Mouse (Mus musculus) ovary, postnatal 36 days (tissue): ENCODE data around the gene Slc25a3.
A peak's percentile ranks its signal among the peaks of the same experiment; 100 is the strongest.

Experiments used
- DNase-seq: peaks from one replicate; pipeline ENCODE4 v3.0.0; 2022; ENCODE audit warnings: low spot score, mixed read lengths

The Slc25a3 gene

GRCm38 (mm10) chr10:91123828-91124822, at the start of gene Slc25a3:
Slc25a3 (minus strand) TSS chr10:91124059.
- DNase-seq = peak; percentile 97

GRCm38 (mm10) chr10:91172329-91173100, 48.7 kb upstream of the Slc25a3 start:
- no peak for DNase-seq

GRCm38 (mm10) chr10:91171455-91172328, 47.8 kb upstream of the Slc25a3 start:
- peak; percentile 97 for DNase-seq

- DNase-seq = no peak
Measured at GRCm38 (mm10) chr10:91171041-91171440, 47.2 kb upstream of the Slc25a3 start.

GRCm38 (mm10) chr10:91170143-91170941, 46.5 kb upstream of the Slc25a3 start:
- DNase-seq = peak; percentile 84

GRCm38 (mm10) chr10:91169414-91170065, 45.7 kb upstream of the Slc25a3 start:
- no peak for DNase-seq

- DNase-seq = no peak
Measured at GRCm38 (mm10) chr10:91167352-91167751, 43.5 kb upstream of the Slc25a3 start.

GRCm38 (mm10) chr10:91166890-91167289, 43.0 kb upstream of the Slc25a3 start:
- peak; percentile 31 for DNase-seq

GRCm38 (mm10) chr10:91165850-91166249, 42.0 kb upstream of the Slc25a3 start:
- no peak for DNase-seq

- DNase-seq = no peak
Measured at GRCm38 (mm10) chr10:91164491-91164890, 40.6 kb upstream of the Slc25a3 start.

GRCm38 (mm10) chr10:91162511-91163163, 38.8 kb upstream of the Slc25a3 start:
- no peak for DNase-seq

GRCm38 (mm10) chr10:91162077-91162476, 38.2 kb upstream of the Slc25a3 start:
- DNase-seq = no peak

- DNase-seq = no peak
Measured at GRCm38 (mm10) chr10:91161006-91161405, 37.1 kb upstream of the Slc25a3 start.

GRCm38 (mm10) chr10:91158442-91158841, 34.6 kb upstream of the Slc25a3 start:
- no peak for DNase-seq

GRCm38 (mm10) chr10:91156338-91156737, 32.5 kb upstream of the Slc25a3 start:
- DNase-seq = no peak

GRCm38 (mm10) chr10:91153894-91154503, 30.1 kb upstream of the Slc25a3 start:
- no peak for DNase-seq

- DNase-seq = no peak
Measured at GRCm38 (mm10) chr10:91145413-91145812, 21.6 kb upstream of the Slc25a3 start.

- DNase-seq = no peak
Measured at GRCm38 (mm10) chr10:91143313-91144230, 19.7 kb upstream of the Slc25a3 start.
